Comparison of ENCODE assay signal across 8 mouse cellular contexts in the genomic region with DNA sequence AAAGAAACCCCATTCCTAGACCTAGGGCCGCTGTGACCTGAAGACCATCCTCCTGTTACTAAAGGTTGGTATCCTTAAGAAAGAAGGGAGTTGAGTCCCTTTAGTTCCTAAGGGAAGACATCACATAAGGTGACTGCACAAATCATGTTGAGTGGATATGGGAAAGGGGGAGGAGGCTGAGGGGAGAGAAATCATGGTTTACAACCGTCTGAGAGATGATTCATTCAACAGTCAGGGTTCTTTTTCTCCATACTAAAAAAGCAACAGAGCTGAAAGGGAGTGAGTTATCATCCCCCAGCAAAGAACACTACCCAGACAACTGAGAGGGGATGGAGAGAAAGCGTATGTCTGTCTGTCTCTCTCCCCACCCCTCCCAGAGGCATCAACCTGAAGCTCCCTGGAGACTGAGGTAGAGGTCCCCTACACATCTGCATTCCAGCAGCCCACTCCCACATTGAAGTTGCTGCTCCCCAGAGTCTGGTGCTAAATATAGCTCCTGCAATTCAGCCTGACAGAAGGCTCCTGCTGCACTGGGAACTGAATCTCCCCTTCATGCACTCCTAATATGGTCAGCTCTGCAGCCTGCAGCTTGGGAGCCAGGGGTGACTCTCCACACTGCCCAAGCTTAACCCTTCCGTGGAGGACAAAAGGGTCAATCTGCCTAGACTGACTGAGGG.
DNase-seq lines count a peak whose midpoint lies in the region; ATAC-seq and TF ChIP-seq lines count a peak whose summit lies in the region.
"Had no signal": no experiment of that assay in that cellular context is flagged by ENCODE, and none has a peak within 500 bp of the region (broad histone marks: within the 10 kb centered on the region; RNA-seq: fewer than 3 reads in every experiment).

No protein-coding gene starts in this region.

- TF ChIP-seq POLR2A in lung, adult 2 months (IDR thresholded peaks at IDR 0.05; ENCODE audit: borderline replicate concordance, extremely low read depth, low read depth, low read length): no peak

- TF ChIP-seq EP300 in heart, postnatal 0 days (IDR thresholded peaks at IDR 0.05; ENCODE audit: low read depth): no peak

- no peaks in the 10 kb centered on the region for H3K27me3 ChIP-seq in lung, embryonic 15.5 days
- no peaks in the 10 kb centered on the region for H3K27me3 ChIP-seq in heart, postnatal 0 days (ENCODE audit: control insufficient read depth, insufficient read depth, low read length)
- H3K27me3 ChIP-seq: midbrain, embryonic 12.5 days had no signal

- no peaks in the 10 kb centered on the region for H3K4me1 ChIP-seq in lung, embryonic 15.5 days
- no peaks in the 10 kb centered on the region for H3K4me1 ChIP-seq in lung, adult 2 months (ENCODE audit: control insufficient read depth, insufficient read depth, low read length)
- peaks cover 19% of the 10 kb centered on the region; the same call in 1 of the 2 replicates for H3K4me1 ChIP-seq in heart, postnatal 0 days (ENCODE audit: control insufficient read depth, insufficient read depth)
- H3K4me1 ChIP-seq: midbrain, embryonic 12.5 days had no signal

- peak; percentile 79 for ATAC-seq in lung, embryonic 15.5 days (ENCODE audit: borderline replicate concordance, extremely low read depth, low FRiP score, low TSS enrichment)
- peak; percentile 94 for ATAC-seq in heart, postnatal 0 days (ENCODE audit: insufficient read depth, low read depth)

- no peak for TF ChIP-seq CTCF in lung, adult 2 months (IDR thresholded peaks at IDR 0.05; ENCODE audit: insufficient read depth, low read length)
- no peak; the same call in 1 of the 2 replicates for TF ChIP-seq CTCF in heart, postnatal 0 days (IDR thresholded peaks at IDR 0.05; ENCODE audit: low read depth)

- no peaks in the 10 kb centered on the region for H3K9me3 ChIP-seq in lung, embryonic 15.5 days
- no peaks in the 10 kb centered on the region for H3K9me3 ChIP-seq in heart, postnatal 0 days (replicated peaks; ENCODE audit: control insufficient read depth, low read length)
- H3K9me3 ChIP-seq: midbrain, embryonic 12.5 days had no signal

- H3K4me3 ChIP-seq in lung, embryonic 15.5 days: no peak overlapping the region
- H3K4me3 ChIP-seq in lung, adult 2 months (replicated peaks; ENCODE audit: extremely low read depth, low read depth, low read length): no peak overlapping the region
- no peak overlapping the region for H3K4me3 ChIP-seq in heart, postnatal 0 days (ENCODE audit: low read depth, low read length)
- H3K4me3 ChIP-seq: midbrain, embryonic 12.5 days had no signal

- DNase-seq in lung, adult 2 months: no peak
- DNase-seq in frontal cortex, adult 2 months (ENCODE audit: extremely low spot score in 1 of 2, low spot score in 1 of 2): peak; percentile 29 to 56
- DNase-seq in heart, postnatal 0 days (ENCODE audit: low spot score): peak; percentile 92
- peak; percentile 14 to 27 for DNase-seq in right cerebral cortex, postnatal 36 days (ENCODE audit: low spot score in 2 of 2)
- no peak for DNase-seq in ovary, adult 18-20 months (ENCODE audit: low spot score)
- no peak for DNase-seq in cerebellum, adult 9-10 months

- peak overlapping the region; percentile 55 for H3K27ac ChIP-seq in lung, embryonic 15.5 days
- peak overlapping the region; percentile 96 for H3K27ac ChIP-seq in heart, postnatal 0 days (ENCODE audit: low read depth)
- H3K27ac ChIP-seq: midbrain, embryonic 12.5 days had no signal

- 46% methylated on average over 4 of the region's 4 CpGs for WGBS in lung, embryonic 15.5 days
- whole genome bisulfite sequencing in lung, adult 2 months: 61% methylated on average over 4 of the region's 4 CpGs
- WGBS in heart, postnatal 0 days: 30% methylated on average over 4 of the region's 4 CpGs

- H3K36me3 ChIP-seq in lung, embryonic 15.5 days: no peaks in the 10 kb centered on the region
- no peaks in the 10 kb centered on the region for H3K36me3 ChIP-seq in heart, postnatal 0 days (replicated peaks; ENCODE audit: control insufficient read depth, insufficient read depth, low read length)
- H3K36me3 ChIP-seq: midbrain, embryonic 12.5 days had no signal

- no peak overlapping the region for H3K4me2 ChIP-seq in lung, embryonic 15.5 days
- no peak overlapping the region for H3K4me2 ChIP-seq in heart, postnatal 0 days (ENCODE audit: low read depth, low read length)
- H3K4me2 ChIP-seq: midbrain, embryonic 12.5 days had no signal

- no peak overlapping the region; the same call in 1 of the 2 replicates for H3K9ac ChIP-seq in lung, embryonic 15.5 days
- H3K9ac ChIP-seq in heart, postnatal 0 days (replicated peaks; ENCODE audit: low read depth, low read length): peak overlapping the region; percentile 42; the same call in 1 of the 2 replicates
- H3K9ac ChIP-seq: midbrain, embryonic 12.5 days had no signal

Comparison
In these comparisons a context has a peak if more than half of its experiments do, and no peak if none do; other contexts are left out.
1. DNase-seq: peak in frontal cortex, adult 2 months (2 of 2), heart, postnatal 0 days (single experiment) and right cerebral cortex, postnatal 36 days (2 of 2); none in lung, adult 2 months (single experiment), ovary, adult 18-20 months (single experiment) and cerebellum, adult 9-10 months (single experiment).